Mouse (Mus musculus) layer of hippocampus, postnatal 10 days (tissue): Measurements from ENCODE around the gene Cldn2. TPM values are rescaled to one million over a fixed set of nuclear protein-coding genes. Genes with fewer than 3 reads are reported as not detected.
"Not testable (repeated sequence)": the region's sequence is repeated elsewhere in the genome, so short reads cannot be mapped to it uniquely, and the experiment has no call there.

ENCODE experiments used
- DNase-seq, 2 experiments: peaks; one replicate each; pipeline ENCODE4 v3.0.0; 2021; ENCODE audit warnings: low spot score in 2 of 2
- long read RNA-seq: library from polyadenylated mRNA; stranded (forward); transcript quantifications from one replicate; pipeline ENCODE4 v2.0.0, GENCODE M21; 2023
- total RNA-seq, 2 experiments: library from RNA; stranded (reverse); gene quantifications; 2 replicates each; pipeline ENCODE4 v1.2.3; 2021

The Cldn2 gene
- 1 to 10 TPM in 1 of 2 experiments, under 1 TPM in 1; 0.91 to 3.1 TPM for total RNA-seq
- long read RNA-seq, partial matches to known transcripts: 0 of 1 reads
- long read RNA-seq, other reads (novel, unspliced or antisense): 1 of 1 reads

DNA sequence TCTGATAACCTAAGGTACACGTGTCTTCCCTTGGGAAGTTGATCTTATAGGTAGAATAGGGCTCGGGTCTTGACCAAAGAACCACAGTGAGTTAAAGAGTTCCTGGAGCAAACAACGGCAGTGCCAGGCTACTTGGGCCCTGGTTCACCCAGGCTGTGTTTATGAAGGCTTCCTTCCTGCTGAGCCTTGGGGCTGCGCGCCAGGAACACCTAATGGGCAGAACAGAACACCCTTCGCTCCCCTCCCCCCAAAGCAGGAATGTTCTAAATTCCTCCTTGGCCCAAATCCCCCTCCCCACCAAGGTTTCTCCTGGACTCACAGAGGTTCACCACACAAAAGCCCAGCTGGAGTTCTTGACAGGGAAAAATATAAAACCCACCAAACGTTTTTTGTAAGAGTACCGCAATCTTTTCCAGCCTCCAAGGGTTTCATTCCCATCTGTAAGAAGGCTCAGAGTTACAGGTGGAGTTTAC is at the start of gene Cldn2:
Gene Cldn2 (plus strand): TSS at position 423 of the 473 bp plus-strand sequence.
- no peak for DNase-seq

DNA sequence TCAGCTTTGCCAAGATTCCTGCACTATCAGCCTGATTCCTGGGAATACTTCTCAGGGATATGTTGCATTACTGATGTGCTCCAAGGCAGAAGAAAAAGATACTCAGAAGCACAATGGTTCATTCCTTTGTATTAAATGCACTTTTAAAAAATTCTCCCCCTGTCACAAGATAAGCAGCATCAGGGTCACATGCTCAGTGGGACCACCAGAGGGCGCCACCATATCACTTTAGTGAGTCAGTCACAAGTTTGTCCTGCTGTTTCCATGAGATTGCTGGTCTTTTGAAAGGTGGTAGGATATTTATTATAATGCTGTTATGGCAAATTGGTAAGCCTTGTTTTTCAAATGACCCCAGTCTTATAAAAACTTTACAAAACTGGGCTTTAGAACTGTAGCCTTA is 48.8 kb upstream of the Cldn2 start:
- DNase-seq: peak; percentile 49 to 60

DNA sequence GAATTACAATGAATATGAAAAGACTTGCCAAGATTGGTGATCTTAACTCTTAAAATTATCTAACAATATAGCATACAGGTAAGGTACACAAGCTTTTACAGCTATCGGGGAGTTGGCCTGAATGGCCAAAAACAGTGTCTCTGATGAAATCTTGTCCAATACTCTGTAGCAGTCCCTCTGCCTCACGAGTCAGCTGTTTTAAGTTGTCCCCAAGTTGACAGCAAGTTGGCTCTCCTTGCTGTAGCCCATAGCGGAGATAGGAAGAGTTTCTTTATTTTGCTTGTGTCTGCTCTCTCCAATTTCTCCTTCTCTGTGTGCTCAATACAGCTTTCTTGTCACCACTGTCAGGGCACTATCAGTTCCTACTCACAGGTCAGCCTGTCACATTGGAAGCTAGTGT is 42.0 kb upstream of the Cldn2 start:
- not testable (repeated sequence) for DNase-seq

DNA sequence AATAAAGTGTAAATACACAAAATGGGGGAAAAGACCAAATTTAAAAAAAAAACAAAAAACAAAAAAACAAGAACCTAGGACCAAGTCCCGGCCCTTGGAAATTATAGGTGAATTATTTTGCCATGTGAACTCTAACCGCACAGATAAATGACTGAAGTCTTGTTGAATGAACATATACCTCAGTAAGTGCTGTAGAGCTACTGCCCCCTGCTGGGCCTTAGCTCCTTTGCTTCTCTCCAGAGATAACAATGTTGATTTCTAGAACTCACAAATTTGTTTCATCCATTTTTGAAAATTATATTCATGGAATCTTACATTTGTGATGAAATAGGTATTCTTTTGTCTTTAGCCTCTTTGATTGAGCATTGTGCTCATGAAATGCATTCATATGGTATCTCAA is 38.1 kb upstream of the Cldn2 start:
- peak in 1 of 2 experiments; percentile 32 for DNase-seq

DNA sequence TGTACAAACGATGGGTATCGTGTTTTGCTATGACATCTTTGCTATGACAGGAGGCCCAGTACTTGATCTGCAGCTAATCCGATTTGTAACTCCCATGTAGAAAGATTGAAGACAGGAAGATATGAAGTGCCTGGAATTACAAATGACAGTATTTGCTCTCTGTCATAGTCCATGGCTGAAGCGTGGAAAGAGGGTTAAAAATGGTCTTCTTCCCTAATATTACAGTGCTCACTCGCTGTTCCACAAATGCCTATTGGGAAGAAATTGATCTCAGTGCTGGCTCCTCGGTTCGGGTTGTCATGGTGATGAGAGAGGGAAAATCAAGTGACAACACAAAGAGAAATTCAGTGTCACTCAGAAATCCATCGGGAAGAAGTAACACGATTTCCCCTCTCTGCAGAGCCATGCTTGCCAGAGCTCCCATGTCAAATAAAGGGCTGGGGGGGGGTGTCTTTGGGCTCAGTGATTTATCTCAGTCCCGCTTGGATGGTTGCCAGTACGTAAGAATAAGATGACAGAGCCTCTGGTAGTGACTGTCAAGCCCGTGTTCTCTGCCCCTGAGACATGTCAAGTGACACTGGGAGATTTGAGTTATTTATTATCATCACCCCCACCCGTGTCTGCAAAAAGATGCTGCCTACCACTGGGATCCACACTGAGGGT is 30.5 kb upstream of the Cldn2 start:
- no peak for DNase-seq

DNA sequence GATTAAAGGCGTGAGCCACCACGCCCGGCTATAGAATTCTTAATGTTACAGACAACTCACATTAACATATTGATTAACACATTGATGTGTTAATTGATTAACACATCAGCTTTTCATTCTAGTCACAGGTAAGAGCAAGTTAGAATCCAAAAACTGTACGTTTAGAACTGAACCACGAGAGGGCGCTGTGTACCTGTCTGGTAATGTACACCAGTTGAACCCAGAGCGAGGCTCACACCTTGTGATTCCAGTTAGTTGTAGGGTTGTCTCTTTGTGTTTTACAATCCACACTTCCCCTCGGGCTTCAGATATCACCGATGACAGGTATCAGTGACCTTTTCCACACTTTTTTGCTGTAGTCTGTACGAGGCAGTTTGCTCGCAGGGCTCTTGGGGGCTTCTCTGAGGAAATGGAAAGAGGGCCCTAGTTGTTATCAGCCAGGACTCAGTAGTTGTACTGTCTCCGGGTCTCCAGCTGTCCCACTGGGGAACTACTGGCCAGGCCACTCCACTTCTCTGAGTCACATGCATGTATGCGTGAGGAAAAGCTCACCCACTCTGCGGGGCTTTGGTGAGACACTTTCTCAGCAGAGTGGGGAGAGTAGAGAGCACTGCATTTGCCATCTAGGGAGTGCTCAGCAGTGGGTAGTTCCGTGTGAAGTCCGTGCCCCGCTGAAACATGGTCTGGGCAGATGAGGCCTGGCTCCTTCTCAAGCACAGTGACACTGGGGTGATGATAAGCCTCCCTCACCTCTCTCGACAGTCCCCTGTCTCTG is 26.1 kb upstream of the Cldn2 start:
- DNase-seq: peak; percentile 50 to 58

DNA sequence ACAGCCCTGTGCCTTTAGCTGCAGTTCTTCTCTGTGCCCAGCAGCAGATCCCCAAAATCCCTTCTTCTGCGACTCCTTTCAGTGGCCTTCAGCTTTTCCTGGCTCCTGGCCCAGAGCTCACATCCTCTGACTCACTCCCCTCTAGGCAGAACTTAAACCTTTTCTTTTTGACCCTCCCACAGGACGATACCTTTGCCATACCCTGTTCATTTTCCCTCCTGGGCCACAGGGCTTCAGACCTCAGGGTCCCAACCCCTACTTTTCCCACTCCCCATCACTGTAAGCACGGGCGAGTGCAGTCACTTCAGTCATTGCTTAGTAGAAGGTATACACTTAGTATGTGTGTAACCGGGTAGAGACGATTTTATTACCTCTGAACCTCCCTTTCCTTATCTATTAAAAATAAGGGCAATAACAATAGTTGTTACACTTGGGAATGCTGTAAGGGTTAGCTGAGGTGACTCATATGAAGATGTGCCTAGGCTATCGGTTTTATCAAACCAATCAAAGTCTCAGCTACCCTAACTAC is 25.5 kb upstream of the Cldn2 start:
- no peak for DNase-seq

DNA sequence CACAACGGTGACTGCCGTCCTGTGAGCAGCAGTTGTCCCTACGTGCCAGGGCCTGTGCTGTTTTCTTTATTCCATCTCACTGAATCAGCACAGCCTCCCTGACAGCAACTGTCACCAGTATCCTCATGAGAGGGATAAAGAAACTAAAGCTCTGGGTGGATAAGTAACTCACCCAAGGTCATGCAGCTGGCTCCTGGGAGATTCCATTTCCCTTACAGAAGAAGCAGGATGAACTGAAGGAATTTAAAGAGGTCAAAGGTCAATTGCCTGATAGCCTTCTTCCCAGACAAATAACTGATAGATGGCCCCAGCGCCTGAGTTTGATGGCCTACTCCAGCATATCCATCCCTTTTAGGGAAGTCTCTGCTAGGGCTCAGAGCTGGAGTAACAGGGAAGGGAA is 23.3 kb upstream of the Cldn2 start:
- DNase-seq: no peak

DNA sequence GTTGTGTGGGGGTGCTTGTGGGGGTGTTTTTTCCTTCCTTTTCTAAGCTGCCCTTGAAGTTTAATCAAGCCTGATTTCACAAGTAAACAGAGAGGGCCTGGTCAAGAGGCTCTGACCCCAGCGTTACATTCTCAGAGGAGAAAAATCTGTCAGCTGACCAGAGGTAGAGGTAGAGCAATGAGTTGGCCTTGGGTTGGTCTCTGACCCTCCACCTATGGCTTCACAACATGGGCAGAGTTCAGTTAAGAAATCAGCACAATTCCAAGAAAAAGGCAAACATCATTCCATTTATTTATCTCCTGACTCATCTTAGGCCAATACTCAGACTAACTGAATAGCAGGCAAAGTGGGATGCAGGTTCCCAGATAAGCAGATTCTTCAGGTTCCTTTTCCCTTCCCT is 21.7 kb upstream of the Cldn2 start:
- DNase-seq: no peak

DNA sequence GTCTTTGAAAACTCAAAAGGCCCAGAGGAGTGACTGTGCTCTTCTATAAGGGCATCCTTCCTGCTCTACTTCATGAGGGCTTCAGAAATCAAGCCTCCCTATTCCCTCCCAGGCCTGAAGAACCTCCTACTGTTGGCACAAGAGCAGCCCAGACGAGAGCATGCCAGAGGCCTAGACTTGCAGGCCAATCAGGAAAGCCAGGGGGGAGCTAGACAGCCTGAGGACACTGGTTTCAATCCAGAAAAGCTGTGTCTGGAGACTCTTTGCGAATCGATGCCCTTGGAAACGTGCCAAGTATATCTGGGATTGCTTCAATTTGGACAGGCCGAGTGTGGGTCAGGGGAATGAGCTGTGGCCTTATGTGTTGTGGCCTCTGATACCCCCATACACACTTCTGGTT is 21.2 kb upstream of the Cldn2 start:
- no peak for DNase-seq

DNA sequence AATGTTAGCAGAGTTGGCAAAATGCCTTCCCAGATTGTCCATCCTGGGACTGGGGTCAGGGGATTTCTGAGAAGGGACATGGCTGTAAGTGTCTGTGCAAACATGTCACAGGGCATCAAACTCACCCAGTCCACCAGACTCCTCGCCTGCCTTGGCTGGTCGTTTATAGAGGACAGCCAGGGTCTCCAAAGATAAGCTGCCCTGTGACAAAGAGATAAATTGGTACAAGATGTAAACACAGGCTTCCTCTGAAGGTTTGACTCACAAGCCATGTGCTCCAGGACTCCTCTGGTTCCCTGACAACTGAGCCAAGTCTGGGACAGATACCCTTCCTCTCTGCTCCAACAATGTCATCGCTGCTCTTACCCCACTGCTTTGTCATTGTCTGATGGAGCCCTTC is 19.6 kb upstream of the Cldn2 start:
- DNase-seq: no peak

DNA sequence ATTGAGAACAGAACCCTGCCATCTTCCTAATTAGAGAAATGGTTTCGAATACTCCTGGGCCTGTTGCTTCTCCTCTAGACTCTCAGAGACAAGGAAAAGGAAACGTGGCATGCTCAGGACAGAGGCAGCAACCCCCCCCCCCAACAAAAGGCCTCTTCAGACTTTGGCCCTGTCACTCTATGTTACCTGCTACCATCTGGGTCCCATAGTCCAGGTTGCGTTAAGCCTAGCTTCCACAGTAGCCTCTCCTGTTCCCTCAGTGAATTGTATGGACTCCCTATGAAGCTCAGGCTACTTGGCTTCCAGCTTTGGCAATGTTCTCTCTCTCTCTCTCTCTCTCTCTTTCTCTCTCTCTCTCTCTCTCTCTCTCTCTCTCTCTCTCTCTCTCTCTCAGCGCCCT is 19.1 kb upstream of the Cldn2 start:
- no peak for DNase-seq

DNA sequence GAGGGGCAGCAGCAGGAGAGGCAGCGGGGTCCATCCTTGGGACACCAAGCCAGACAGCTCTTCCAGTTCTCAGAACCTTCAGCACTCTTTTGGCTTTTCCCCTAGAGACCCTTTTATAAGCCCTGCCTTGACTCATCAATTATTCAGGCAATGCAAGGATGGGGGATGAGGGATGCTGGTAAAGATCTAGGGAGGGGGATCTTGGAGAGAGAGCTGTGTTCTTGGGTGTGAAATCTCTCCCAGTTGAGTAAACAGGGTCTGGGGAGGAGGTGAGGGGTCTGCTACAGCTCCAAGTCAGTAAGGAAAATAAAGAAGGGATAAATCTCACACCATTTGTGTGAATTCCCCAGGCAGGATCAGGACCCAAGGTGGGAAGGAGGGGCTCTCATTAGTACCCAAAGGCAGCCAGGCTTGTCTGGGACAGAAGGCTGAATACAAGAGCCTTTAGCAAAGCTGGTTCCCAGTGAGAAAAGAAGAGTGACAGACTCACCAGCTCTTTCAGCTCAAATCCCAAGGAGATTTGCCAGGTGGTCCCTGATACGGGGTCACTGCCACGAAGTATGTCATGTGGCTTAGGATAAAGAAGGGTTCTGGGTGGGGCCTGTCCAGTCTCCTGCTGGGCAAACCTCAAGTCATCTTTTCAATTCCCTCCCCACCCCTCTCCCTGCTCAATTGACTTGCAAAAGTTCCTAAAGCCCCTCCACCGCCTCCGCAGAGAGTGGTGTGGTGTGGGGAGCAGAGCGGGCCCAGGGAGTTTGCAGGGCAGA is 18.2 kb upstream of the Cldn2 start, which contains the start of gene Ripply1:
Gene Ripply1 (minus strand): TSS at position 76 of the 767 bp plus-strand sequence.
- DNase-seq: no peak

DNA sequence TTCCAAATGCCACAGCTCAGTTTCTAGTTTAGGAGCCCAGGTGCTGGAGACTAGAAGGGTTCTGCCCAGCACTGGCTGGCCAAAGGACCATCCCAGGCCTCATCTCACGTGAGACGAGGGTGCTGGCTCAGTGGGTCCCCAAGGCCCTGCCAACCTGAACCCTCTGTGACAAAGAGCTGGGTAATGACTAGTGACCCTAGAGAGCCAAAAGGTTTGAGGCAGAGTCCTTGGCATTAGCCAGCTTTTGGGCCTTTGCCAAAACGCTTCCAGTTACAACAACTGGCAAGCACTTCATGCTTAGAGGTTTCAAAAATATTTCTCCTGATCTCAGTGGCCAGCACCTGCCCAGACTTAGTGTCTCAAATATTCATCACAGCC is 17.6 kb upstream of the Cldn2 start:
- DNase-seq: no peak

DNA sequence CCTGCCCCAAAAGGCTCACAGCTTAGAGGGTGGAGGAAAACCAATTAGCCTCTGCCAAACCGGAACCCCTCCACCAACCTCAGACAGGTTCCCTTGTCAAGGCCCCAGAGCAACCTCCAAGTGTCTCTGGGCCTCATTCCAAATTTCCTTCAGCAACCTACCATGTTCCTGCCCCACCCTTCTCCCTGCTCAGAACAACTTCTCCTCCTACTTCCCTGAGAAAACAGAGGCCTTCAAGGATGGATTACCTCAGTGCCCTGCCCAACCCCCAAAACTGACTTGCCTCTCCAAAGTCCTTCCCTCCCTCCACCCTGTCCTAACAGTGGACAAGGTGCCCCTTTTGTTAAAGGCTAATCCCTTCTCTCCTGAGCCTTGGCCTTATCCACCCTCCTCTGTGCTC is 14.9 kb upstream of the Cldn2 start:
- DNase-seq: no peak

DNA sequence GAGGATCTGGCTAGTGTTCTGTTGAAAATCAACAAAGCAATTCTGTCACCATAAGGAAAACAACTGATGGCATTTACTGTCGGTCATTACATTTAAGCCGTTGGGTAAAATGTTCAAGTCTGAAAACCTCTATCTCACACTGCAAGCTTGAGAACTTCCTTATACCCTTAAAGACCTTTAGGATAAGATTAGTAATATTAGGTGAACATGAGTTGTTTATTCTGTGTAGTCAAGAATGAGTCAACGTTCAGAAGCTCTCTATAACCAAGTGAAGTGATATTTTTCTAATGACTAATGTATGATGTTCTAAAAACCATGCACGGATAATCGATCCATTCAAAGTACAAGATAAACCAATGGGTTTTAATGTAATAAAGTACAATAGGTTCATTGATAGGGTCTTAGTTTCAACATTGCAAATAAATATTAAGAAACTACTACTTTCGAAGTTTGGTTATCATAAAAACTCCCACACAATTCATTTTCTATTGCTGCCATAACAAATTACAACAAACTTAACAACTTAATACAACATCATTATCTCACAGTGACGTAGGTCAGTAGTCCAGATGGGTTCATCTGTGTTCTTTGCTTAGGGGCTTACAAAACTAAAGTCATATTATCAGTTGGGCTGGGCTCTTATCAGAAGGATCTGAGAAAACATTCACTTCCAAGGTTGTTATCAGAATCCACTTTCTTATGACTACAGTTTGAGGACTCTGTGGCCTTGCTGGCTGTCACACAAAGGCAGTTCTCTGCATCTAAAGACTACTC is 6.4 kb upstream of the Cldn2 start:
- DNase-seq: no peak

DNA sequence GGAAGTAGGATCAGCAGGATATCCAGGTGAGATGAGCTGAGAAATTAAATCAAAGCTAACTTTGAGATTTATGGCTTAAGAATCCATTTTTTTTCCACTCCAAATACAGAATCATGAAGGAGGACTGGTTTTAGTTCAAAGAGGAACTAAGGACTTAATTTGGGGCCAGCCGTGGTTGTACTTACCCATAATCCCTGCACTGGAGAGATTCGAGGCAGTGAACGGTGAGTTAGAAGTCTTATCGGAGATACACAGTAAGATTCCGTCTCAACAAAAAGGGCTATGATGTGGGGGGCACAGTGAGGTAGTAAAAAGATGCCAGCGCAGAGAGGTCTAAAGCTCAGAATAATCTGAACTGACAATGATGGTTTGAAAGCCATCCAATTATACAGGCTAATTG is 4.6 kb upstream of the Cldn2 start:
- DNase-seq: no peak

DNA sequence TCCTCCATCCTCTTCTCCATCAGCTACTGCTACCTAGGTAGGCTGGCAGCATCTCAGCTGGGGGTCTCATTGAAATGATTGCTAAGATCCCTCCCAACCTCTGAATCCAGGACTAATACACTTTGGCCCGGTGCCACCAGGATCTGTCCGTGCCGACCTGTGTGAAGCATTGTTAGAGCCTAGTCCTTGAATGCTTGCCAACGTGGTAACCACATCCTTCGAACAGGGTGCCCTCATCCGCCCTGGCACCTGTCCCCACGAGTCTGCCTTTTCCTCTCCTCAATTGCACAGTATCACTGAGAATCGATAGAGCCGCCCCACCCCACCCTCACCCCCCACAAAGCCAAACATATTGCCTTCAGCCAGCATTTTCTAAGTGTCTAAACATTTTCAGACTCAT is 2.8 kb upstream of the Cldn2 start:
- DNase-seq: no peak

DNA sequence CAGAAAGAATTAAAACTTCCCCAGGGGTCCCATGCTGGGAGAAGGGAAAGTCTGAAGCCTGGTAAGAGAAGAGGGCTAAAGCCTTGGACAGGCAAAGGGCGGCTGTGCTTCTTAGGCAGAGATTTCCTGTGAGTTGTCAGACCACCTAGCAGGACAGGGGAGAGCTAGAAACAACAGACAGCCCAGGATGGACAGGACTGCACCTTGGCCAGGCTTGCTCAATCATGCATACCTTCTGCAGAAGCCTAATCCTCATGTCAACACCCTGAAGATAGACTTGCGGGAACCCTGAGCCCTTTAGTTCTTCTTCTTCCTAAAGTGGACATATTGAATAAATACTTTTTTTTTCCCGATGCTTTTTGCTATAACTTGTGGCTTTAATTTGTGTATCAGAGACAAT is 675 bp upstream of the Cldn2 start:
- no peak for DNase-seq

DNA sequence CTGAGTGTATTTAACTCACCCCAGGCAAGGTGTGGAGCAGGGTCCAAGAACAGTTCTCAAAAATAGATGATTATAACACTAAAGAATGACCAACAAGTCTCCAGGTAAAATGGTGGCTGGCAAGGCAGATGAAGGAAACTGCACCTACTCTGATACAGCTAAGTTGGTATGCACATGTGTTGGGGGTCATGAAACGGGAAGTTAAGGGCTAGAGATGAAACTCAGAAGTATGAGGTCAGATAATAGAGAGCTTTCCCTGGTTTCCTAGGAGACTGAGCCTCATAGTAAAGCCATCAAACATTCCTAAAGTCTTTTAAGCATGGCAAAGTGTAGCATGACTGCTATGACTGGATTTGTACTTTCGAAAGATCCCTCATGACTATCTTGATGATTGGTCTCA is 2.4 kb downstream of the Cldn2 start:
- DNase-seq: no peak

DNA sequence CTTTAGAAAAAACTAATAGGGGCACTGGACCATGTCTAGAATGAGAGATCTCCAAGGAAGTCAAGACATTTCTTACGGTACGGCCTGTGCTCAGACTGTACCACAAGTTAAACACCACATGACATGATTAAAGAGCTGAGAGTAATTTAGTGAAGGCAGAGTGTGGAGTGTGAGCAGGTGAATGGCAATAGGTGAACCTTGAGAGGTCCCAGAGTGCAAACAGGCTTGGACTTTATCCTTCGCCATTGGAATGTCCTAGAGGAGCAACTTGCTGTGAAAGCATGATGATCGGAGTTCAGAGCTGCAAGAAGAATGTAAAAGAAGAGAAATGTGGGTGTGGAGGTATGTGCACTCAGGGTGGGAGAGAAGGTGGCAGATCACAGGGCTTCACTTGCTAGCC is 5.3 kb downstream of the Cldn2 start:
- no peak for DNase-seq
